Mouse (Mus musculus) colon, adult 2 months (tissue): ENCODE results near the gene Cckar. TPM values are rescaled to one million over a fixed set of nuclear protein-coding genes. Genes with fewer than 3 reads are reported as not detected.

Experiments used
- polyA plus RNA-seq: library from polyadenylated mRNA; depleted of rRNA; stranded (reverse); fragments of >200 nt; gene quantifications from 2 replicates; pipeline ENCODE4 v1.2.3, GENCODE M21; 2012; rRNA removed

The Cckar gene
- polyA plus RNA-seq: 3.5 and 6.9 TPM in 2 replicates

GRCm38 (mm10) chr5:53707235-53708177, at the start of gene Cckar:
Cckar (minus strand) TSS chr5:53707705.

Other genes with a start within 250 kb of the Cckar start
- 6.8 and 7.8 TPM in 2 replicates for gene Rbpj, start 241.6 kb downstream of the Cckar start, polyA plus RNA-seq
- 4.8 and 5.7 TPM in 2 replicates for gene Tbc1d19, start 101.9 kb upstream of the Cckar start, polyA plus RNA-seq